Mouse (Mus musculus): ENCODE data around the gene Ldlrad3.

The Ldlrad3 gene

DNA sequence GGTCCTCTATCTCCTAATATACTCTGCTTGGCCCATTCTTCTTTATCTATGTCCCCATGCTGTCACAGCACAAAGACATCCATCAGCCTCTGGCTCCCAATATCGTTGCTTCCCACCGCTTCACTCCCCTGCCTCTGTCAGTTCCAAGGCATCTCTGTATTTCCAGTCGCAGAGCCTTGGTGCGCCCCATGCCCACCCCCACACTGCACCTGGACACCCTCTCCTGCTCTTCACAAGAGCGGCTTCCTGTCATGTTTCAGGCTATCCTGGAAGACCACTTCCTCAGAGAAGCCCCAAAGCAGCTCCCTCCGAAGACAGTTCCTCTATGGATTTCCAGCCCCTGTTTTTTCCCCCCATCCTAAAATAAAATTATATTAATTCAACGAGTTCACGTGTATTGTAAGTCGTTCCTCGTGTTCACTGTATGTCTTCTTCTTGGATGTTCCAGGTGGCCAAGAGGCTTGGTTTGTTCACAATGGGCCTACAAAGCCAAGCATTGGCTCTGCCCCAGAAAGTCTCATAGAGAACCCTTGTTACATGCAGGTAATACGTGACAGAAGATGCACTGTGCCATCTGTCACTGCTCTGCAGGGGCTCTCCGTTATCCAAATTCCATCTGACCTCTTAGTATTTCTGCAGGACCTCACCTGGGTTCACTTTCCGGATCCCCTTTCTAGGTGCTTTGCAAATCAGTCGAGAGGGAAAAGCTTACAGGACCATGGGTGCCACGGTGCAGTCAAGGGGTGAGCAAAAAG, 276.7 kb downstream of the Ldlrad3 start:
- no peak for DNase-seq (ENCODE audit: extremely low read depth, low read depth, low spot score)

GRCm38 (mm10) chr2:101908773-101909172, 277.4 kb downstream of the Ldlrad3 start:
- no peak for DNase-seq (ENCODE audit: extremely low read depth, low read depth, low spot score)

DNA sequence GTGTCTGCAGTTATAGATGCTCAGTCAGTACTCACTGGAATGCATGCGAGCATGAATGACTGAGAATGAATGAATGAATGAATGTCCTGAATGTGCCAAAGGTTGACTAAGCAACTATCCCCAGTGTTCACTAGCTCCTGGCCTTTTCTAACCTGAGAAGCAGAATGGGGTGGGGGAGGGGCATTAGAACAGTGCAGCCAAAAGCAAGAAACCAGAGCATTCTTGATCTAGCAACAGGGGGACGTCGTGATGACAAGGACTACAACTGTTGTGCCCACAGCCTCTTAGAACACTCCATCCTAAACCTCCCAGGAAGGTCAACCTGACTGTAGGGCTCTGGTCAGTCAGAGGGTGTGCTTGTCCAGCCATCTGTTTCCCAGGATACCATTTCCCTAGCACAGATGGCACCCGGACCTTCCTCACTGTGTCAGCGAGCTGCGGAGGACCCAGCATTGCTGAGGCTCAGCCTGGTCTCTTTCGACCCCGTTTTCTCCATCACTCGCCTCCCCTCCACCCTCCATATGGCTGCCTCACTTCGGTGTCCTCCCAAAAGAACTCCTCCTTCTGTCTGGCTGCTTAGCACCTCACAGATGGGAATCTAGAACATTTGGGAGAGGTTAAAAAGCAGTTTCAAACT, 278.7 kb downstream of the Ldlrad3 start:
- DNase-seq (ENCODE audit: extremely low read depth, low read depth, low spot score) = no peak

GRCm38 (mm10) chr2:101906379-101906690, 279.9 kb downstream of the Ldlrad3 start:
- DNase-seq (ENCODE audit: extremely low read depth, low read depth, low spot score) = no peak

DNA sequence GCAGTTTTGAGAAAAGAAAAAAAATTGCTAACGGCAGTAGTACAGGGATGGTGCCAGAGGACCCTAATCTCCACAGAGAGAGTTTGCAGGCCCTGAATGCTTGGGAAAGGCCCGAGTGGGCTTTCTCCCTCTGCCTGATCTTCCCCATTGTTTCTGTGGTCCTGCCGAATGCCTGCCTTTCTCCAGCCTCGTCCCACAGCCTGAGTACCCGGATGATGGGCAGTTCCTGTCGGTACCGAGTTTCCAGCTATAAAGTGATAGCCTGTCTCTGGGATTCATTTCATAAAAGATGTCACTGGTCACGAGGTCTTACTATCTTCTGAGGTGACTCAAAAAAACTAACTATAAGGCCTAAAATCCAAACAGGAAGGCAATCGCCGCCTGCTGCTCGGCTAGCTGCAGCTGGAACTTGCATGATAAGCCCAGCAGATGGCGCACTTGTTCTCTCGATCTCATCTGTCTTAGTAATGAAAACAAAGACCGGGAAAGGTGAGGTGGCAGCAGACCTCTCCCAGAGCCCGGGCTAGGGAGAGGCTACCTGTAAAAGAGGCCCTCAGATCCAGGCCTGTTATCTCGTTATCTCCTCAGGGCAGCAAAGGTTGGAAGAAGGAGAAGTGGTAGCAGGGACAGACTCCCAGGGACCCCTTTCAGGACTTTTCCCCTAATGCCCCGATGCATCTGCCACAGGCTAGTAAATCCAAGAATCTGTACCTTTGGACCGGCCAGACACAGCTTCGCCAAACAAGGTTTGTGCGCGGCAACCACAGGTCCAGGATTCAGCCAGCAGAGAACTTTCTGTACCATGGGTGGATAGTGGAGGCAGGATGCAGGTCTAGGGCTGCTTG, 280.4 kb downstream of the Ldlrad3 start:
- DNase-seq (ENCODE audit: extremely low read depth, low read depth, low spot score) = no peak

DNA sequence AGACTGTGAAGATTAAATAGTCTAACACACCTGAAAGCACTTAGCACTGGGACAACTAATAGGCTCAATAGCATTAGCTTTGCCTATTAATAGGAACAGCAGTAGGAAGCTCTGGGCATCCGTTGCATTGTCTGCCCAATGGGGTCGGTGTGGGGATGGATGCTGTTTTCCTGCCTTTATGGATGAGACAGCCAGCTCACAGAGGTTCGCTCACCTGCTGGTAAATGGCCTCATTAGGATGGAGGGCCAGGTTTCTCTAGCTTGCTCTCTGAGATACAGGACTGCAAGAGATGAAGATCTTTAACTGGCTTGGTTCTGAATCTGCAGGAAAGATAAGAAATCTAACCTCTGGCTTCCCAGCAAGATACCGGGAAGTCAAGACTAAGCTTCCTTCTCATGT, 284.0 kb downstream of the Ldlrad3 start:
- DNase-seq (ENCODE audit: extremely low read depth, low read depth, low spot score) = no peak

Data from fat pad, adult 2 months (tissue).